Mouse (Mus musculus) A20 (cell line): Measurements from ENCODE around the gene Hnrnpu.
A peak's percentile ranks its signal among the peaks of the same experiment; 100 is the strongest.
"Not testable (repeated sequence)": the region's sequence is repeated elsewhere in the genome, so short reads cannot be mapped to it uniquely, and the experiment has no call there.

Source experiments
- DNase-seq: peaks from one replicate; pipeline ENCODE4 v3.0.0-alpha.2; 2011; ENCODE audit warnings: low read depth, low spot score

Hnrnpu gene

DNA sequence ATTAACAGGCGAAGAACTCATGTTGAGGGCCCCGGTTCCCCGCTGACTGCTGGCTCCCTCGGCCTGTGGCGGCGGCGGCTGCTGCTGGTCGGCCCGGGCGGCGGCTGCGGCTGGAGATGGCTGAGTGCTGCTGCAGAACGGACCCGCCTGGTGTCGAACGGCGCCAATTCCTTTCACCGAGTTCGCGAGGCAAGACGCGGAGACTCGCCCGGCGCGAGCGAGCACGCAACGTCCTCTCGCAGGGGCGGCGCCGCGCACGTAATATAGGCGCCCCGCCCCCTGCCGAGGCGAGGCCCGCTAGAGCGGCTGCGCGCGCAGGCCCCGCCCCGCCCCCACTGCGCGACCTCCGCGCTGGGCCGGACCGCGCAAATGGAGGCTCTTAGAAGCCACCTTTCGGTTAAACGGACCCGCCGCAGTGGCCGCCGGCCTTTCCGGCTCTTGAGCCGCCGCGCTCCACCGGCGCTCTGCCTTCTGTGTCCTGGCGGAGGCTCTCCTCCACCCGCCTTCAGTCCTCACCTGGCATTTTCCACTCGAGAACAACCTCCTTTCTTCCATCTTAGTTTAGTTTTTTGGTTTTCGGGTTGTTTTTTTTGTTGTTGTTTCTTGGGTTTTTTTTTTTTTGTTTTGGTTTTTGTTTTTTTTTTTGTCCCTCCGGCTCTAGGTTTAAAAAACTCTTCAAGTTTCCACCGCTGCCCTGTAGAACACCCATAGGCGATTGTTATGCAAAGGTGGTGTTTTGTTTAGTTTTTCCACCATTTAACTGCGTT, at the start of gene Hnrnpu:
Gene Hnrnpu, minus strand, starts transcription at position 247 of the 767 bp plus-strand sequence.
- peak; percentile 96 for DNase-seq

DNA sequence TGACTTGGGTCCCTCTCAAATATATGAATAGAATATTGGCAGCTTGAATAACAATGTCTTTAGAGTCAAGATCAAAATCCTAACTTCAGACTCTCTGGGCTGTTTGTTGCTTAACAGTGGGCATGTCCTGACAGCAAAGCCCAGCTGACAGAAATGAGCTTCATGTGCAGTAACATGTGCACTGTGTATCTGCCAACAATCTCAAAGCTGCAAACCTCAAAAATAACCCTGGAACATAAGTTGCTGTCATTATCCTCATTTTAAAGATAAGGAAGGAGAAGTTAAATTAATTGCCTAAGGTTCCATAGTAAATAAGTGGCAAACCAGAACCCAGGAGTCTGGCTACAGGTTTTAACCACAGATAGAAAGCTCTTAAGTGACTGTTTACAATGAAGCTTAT, 44.6 kb upstream of the Hnrnpu start:
- DNase-seq: no peak

DNA sequence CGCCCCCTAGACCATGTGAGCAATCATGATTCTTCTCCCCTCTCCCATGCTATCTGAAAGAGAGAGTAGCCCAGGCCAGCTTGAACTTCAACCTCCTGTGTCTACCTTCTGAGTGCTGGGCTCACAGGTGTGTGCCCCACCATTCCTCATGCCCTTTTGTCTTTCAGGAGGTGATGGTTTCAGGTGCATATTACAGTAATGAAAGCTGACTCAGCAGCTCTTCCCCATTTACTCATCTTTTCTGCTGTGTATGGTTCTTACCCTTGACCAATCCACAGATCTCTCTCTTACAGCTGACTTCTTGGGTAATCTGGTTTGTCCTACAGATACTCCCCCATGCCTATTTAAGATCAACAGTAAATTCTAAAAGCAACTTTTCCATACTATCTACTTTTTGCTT, 41.6 kb upstream of the Hnrnpu start:
- DNase-seq: no peak

DNA sequence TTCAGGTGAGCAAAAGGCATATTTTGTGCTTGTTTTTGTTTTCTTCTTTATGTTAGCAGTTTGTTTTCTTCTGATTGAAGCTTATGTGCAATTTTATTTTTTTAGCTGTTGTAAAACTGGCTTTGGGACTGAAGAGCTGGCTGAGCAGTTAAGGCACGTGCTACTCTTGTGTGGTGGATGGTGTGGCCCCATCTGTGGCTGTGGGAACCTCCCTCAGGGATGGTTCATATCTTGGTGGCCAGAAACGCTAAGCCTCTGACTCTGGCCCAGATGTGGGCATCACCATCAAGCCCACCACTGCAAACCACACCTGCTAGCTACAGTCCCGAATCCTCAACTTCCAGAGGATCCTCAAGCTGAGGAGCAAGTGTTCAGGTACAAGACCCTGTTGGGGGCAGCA, 40.5 kb upstream of the Hnrnpu start:
- no peak for DNase-seq

DNA sequence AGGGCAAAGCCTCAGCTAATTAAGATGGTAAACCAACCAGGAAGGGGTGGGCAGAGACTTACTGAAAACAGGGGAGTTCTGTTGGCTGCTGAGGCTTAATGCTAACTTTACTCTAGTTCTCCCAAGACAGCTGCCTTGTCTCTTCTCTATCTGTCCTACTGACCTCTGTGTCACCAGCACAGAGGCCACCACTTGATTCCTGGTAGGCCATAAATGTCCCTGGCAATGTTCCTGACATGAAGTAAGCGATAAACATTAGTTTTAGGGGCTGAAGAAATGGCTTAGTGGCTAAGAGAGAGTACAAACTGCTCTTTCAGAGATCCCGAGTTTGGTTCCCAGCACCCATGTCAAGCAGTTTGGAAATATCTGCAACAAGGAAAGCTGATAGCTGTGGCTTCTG, 39.3 kb upstream of the Hnrnpu start:
- no peak for DNase-seq

DNA sequence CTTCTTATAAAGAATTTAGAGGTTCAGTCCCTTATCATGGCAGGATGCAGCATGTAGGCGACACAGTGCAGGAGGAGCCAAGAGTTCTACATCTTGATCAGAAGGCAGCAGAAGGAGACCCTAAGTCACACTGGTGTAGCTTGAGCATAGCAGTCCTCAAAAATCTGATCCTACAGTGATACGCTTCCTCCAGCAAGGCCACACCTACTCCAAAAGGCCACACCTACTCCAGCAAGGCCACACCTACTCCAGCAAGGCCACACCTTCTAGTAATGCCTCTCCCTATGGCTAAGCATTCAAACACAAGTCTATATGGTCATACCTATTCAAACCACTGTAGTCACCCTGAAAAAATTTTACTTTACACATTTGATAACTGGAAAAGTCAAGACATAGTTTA, 38.5 kb upstream of the Hnrnpu start:
- DNase-seq: peak; percentile 32

DNA sequence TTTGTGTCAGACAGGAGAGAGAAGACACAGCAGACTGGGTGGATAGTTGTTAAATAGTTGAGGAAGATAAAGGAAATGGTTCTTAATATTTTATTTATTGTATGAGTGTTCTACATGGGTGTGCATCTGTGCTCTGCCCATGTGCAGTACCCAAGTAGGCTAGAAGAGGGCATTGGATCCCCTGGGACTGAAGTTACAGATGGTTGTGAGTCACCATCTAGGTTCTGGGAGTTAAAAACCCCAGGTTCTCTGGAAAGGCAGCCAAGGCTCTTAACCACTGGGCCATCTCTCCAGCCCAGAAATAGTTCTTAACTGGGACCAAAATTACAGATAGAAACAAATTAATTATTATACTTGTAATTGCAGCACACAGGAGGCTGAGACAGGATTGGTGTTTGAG, 37.8 kb upstream of the Hnrnpu start:
- DNase-seq: no peak

DNA sequence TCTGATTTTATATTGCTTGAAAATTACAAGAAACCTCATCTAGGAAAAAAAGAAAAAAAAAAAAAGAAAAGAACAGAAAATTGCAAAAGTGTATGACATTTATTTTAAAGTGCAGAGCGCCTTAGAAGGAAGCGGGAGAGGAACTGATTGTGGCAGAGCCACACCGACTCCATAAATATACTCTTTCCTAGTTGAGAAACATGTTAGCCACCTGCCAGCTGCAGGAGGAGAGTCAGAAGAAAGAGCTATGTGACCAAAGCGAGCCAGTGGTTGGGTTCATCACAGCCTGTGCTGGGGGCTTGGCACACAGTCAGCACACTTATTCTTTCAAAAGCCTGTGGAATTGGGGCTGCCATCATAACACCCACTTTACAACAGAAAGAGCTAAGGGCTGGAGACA, 35.1 kb upstream of the Hnrnpu start:
- DNase-seq: peak; percentile 43

DNA sequence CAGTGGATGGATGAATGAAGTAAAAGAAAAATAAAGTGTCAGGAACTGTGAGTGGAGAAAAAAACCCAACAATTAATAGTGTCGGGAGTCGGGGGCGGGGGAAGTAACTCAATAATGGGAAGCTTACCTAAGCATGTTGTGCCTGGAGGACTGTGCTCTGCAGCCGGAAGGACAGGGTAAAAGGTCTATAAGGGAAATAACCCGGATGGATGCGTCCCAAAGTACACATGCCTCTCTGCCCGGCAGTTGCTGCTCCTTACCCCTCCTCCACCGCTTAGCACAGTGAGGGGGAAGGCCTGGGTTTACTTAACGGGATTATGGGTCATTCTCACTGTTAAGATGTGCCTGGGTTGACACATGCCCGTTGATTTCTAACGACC, 31.7 kb upstream of the Hnrnpu start:
- DNase-seq: peak; percentile 71

DNA sequence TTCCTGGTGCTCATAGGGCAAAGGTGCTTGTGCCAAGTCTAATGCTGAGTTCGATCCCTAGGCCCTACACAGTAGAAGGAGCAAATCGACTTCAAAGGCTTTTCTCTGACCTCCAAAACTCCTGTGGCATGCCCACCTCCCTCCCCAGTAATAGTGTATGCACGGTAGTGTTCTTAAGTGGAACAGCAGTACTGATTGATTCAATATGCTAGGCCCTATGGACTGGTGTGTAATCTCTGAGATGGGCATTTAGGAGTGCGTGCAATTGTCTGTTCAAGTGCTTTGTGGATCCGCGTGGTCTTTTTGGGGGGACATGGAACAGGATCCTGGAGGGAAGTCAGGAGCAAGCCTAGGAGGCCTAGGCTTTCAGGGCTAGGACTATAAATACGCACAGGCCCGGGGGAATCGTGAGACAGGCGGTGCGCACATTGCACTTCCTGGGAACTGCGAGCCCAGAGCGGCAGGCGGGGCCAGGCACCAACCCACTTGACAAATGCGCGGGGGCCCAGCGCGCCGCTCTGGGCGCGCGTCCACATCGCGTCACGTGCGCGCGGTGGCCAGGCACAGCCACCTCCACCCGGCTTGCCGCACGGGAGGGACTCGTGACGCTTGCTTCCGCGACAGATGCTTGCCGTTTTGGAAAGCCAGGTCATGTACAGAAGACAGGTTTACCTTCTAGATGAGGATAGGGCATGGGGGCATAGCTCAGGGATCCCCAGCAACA, 31.1 kb upstream of the Hnrnpu start:
- DNase-seq: peak; percentile 88

DNA sequence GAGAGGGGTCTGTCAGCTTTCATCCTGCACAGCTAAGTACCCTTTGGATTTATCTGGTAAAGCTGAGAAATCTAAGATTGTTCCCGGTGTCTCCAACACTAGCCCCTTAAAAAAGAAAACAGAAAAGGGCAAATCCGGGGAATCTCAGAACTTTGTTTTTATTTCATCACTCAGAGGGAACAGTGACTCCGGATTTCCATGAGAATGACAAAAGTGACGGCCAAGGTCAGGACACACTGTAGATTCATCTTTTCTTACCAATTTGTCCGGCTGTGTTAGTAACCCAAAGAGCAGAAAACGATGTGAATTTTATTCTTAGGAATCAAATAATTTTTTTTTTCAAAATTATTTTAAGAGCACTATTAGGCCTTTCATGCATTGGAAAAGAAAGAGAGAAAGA, 30.5 kb upstream of the Hnrnpu start:
- no peak for DNase-seq

DNA sequence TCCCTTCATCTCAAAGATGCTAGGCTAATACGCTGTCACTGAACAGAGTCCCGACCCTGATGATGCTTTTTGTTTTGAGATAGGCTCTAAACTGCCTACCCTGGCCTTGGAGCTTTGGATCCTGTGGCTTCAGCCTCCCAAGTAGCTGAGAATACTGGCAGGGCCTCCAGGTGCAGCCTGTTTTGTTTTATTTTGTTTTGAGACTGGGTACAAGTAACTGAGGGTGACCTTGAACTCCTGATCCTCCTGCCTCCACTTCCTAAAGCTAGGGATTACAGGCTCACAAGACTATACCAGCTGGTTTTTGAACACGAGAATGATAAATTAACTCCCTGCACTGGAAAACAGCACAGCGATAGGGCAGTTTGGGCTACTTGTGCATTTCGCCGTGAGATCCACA, 27.6 kb upstream of the Hnrnpu start:
- no peak for DNase-seq

DNA sequence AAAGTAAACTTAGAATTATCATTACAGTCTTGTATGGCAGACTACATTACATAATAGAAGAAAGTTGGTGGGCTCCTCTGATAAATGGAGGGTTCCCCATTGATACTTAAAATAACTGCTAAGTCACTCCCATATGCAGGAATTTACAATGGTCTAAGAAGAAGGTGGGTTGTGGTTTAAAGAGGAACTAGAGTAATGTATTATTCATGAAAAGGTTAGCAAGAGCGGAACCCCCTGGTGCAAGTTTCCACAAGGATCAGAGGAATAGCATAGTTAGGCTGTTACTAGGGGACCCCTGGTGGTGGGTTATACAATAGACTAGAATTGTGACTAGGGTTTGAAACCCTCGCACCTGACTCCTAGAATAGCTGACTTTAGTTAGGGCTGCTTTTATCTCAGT, 23.1 kb upstream of the Hnrnpu start:
- no peak for DNase-seq

DNA sequence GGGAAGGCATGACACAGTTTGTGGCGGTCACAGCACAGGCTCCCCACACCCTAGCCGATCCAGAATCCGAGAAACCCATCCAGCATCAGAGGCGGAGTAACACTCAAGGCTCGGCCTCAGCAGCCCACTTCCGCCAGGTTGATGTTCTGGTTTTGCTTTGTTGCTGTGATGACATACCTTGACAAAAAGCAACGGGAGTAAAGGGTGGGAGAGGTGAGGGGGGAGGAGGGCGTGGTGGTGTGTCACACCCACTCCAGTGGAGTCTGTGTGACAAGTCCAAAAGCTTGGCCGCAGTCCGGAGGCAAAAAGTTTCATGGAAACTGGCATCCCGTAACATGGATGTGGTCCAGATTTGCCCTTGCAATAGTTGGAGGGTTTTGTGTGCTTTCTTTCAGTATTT, 22.7 kb upstream of the Hnrnpu start:
- no peak for DNase-seq

DNA sequence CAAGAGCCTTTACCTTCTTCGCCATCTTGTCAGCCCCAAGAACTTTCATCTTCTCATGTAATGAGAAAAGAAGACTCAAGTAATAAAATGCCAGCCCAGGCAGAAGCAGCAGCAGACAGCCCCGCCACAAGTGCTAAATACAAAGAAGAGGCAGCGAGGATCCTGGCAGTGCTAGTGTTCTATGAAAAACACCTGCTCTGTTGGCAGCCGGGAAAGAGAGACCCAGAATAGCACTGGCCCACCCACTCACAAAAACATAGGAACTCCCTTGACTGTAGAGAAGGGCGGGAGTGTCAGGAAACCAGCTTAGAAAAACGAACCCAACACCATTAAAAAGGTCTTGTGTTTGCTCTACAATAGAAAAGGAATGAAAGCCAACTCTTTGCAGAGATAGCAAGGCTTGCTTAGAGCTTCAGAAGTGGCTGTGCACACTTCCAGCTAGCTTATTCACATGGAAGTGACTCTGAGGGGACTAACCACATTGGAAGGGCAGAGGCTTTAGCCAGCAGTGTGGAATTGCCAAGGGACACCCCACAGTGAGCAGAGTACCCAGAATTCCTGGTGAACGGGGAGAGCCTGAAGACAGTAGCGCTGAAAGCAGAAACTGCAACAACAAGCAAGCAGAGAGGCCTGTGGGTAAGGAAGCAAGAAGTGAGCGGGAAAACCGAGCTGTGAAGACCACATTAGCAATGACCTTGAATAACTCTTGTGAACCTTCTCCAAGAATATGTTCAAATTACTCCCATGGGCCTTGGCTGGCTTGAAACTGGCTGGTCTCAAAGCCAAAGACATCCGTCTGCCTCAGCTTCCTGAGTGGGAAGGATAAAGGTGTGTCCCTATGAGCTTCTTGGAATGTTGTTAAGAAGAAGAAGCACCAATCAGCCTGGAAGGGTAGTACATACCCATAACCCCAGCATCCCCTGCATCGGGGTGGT, 20.4 kb upstream of the Hnrnpu start:
- no peak for DNase-seq

DNA sequence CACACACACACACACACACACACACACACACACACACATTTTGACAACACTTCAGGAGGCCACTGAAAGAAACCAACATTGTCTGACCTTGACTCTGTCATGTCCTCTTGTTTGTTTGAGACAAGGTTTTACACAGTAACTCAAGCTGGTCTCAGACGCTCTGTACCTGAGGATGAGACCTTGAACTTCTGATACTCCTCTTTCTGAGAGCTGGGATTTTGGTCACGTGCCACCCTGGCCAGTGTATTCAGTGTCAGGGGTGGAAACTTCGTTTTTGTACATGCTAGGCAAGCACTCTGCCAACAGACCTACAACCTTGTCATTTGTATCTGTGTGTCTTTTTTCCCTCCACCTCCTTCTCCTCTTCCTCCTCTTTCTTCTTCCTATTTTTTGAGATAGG, 17.0 kb upstream of the Hnrnpu start:
- DNase-seq: no peak

DNA sequence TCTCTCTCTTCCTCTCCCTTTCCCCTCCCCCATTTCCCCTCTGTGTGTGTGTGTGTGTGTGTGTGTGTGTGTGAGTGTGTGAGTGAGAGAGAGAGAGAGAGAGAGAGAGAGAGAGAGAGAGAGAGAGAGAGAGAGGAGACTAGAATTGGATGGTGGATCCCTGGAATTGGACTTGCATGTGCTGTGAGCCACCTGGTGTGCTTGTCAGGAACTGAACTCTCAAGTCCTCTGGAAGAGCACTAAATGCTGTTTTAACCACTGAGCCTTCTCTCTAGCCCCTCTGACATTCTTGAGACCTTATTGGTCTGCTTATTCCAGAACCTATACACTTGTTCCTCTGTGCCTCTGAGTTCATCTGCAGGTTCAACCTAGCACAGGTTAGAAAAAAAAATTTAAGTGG, 14.0 kb upstream of the Hnrnpu start:
- no peak for DNase-seq

DNA sequence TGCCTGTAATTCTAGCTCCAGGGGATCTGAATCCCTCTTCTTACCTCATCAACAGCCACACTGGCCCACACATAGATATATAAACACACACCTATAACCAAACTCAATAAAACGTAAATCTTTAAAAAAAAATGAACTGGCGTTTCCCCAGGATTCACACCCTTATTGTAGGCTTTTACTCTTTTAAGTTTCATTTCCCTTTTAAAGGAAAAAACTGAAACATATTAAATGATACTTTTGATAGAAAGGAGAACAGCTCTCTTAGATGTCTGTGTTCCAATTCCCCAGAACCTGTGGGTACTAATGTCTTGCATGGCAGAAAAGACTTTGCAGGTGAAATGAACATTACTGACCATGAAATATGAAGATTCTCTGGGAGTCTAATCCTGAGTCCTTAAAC, 13.2 kb upstream of the Hnrnpu start:
- no peak for DNase-seq

DNA sequence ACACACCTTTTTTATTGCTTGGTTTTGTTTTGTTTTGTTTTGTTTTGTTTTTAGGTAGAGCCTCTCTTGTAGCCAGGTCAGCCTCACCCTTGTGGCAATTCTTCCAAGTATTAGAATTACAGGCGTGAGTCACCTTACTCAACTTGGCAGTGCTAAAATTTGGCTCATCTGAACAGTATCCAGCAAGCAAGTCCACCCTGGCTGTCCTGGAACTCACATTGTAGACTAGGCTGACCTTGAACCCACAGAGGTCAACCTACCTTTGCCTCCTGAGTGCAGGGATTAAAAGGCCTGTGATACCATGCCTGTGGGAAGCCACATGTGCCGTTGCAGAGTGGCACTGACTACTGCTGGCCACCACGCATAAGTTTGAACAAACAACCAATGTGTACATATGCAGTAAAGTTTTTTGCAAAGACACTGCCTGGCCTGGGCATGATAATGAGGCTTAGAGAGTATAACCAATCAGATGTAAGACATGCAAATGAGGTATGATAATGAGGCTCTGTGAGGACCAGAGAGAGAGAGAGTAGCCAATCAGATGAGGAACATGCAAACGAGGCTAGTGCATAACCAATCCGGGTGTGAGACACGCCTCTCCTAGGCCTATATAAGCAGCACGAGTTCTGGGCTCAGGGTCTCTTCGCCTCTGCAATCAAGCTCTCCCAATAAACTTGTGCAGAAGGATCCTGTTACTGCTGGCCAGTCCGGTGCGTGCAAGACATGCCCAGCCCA, 6.6 kb upstream of the Hnrnpu start:
- DNase-seq: not testable (repeated sequence)

DNA sequence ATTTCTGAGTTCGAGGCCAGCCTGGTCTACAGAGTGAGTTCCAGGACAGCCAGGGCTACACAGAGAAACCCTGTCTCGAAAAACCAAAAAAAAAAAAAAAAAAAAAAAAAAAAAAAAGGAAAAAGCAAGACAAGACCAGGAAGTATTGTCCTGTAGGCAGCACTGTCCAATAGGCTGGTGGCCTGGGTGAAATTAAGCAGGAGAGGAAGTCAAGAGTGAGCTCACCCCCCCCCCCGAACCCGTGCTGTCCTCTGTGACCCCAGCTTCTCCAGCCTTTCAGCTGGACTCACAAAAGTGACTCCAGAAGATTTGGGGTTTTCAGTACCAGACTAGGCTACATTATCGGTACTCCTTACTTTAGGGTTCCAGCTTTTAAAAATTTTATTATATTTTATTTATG, 5.0 kb upstream of the Hnrnpu start:
- DNase-seq: no peak

DNA sequence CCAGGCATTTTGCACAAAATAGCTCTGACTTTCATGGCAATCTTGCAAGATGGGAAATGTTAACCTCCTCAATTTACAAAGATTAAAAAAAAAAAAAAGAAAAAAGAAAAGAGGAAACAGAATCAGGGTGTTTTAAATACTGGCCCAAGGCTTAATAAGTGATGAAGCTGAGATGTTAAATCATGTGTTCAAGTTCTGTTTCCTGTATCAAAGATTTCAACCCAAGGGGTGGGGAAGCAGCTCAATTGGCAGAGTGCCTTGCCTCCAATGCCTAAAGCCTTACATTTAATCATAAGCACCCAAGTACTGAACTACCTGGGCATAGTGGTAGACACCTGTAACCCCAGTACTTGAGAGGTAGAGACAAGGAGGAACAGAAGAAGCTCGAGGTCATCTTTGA, 4.5 kb upstream of the Hnrnpu start:
- DNase-seq: no peak

DNA sequence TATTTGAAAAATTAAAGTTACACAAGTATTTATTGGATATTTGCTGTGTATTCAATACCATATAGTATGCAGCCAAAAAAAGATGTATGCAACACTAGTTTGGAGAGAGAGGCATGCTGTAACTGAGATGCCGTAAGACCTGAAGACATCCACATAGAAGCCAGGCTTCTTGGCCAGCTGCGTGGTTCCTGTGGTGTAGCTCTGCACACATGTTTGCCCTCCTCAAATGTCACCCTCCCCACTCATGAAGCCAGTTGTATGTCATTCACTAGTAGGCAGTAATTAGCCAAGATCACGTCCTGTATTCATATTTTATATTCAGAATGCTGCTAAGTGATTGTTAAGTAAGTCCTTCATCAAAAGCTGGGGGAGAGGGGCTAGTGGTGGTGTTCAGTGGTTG, 3.8 kb upstream of the Hnrnpu start:
- no peak for DNase-seq
